Mouse (Mus musculus): ENCODE data around the gene Ankrd37. TPM values are rescaled to one million over a fixed set of nuclear protein-coding genes. Genes with fewer than 3 reads are reported as not detected.

Gene Ankrd37
- total RNA-seq, 2 experiments from 2014 or later = 1.2 to 1.5 TPM

DNA sequence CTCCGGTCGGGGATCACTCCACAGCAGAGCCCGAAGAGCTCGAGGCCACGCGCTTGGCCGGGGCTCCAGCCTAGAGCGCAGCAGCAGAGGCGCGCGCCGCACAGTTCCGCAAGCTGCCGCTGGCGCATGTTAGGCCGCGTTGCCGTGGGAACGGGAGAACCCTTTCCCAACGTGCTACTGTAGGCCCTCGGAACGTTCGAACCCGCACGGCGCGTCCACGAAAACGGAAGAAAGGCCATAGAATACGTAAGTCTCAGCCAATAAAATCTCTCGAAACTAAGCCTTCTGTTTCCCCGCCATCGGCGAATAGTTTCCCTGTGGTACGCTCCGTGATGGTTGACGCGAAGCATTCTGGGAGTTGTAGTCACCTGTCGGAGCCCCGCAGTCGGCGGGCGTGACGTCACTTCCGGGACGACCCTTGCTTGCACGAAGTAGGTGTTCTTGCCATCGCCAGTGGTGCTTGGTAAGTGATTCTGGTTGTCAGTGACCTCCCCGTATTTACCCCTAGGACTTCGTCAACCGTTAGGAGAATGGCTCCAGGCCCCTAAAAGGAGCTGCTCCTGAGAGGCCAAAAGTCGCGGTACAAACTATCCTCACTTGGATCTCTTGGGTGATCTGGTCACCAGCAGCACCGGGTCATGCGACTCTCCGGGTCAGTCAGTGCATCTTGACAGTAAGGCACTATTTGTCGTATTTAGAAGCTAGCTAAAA, 30.2 kb downstream of the Ankrd37 start, which contains the start of the genes 1700029J07Rik and Ufsp2:
Gene 1700029J07Rik (minus strand): TSS at position 127 of the 711 bp plus-strand sequence.
Gene Ufsp2 (plus strand): TSS at position 403 of the 711 bp plus-strand sequence.
- DNase-seq (ENCODE audit: low spot score in 2 of 2) = peak; percentile 95 to 97

DNA sequence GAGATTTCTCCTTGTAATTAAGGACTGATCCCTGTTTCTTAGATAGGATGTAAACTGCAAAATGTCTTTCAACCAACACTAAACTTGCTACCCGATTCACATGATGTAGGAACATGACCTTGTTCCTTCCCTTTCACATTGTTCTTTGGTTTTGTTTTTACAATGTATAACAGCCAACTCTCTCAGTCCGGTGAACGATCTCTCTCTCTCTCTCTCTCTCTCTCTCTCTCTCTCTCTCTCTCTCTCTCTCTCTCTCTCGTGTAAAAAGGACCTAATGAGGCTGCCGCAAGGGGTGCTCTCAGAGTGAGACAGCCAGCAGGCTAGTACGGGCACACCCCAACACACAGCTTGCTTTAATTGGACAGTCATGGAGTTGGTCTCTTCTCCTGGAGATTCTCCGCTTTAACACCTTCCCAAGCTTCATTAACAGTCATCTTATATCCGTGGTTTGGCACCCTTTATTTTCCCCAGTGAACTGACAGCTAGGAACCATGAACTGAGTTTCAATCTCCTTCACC, 31.5 kb downstream of the Ankrd37 start:
- DNase-seq (ENCODE audit: low spot score in 2 of 2) = no peak

DNA sequence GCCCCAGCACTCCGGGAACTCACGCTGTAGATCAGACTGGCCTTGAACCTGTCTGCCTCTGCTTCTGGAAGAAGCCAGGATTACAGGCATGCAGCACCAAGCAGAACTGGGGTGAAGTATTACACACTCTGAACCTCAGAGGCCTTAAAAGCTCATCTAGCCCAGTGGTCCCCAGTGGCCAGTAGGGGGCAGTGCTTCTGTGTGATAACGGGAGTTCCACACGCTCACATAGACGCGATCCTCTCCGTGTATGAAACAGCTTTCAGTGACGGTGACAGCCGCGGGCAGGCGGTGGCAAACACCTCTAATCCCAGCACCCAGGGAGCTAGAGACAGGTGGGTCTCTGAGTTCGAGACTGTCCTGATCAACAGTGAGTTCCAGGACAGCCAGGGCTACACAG, 34.6 kb downstream of the Ankrd37 start:
- DNase-seq (ENCODE audit: low spot score in 2 of 2) = no peak

DNA sequence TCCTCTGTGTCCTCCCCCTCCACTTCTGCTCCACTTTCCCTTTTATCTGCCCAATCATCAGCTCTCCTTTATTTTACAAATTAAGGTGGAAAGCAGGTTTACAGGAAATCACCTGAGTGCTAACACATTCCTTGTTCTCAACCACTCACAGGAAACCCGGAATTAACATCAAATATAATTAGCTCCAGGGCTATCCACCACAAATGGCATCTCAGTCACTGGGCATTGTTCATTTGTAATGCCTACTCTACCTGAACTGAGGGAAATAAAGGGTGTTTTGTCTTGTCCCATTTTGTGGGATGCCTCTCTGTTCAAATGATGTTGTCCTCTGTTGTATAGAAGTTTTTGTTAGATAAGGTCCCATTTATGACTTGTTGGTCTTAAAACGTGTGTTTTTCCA, 54.9 kb downstream of the Ankrd37 start:
- DNase-seq (ENCODE audit: low spot score in 2 of 2) = no peak

Other genes starting within 250 kb of the Ankrd37 start
- 1 to 10 TPM; 1.1 to 2.5 TPM for gene Pdlim3, start 120.2 kb downstream of the Ankrd37 start, total RNA-seq (2021)
- not detected for gene Ccdc110, start 71.1 kb downstream of the Ankrd37 start, total RNA-seq (2021)
- gene 1700029J07Rik, start 30.5 kb downstream of the Ankrd37 start, total RNA-seq (2021) = 1 to 10 TPM; 2.4 to 2.7 TPM
- gene Ufsp2, start 30.2 kb downstream of the Ankrd37 start, total RNA-seq (2021) = 10 to 100 TPM; 44.6 to 59.5 TPM
- not detected for gene Lrp2bp, start 6.4 kb downstream of the Ankrd37 start, total RNA-seq (2021)
- 10 to 100 TPM; 12.3 to 15.4 TPM for gene Cfap97, start 146.1 kb upstream of the Ankrd37 start, total RNA-seq (2021)
- gene Snx25, start 146.5 kb upstream of the Ankrd37 start, total RNA-seq (2021) = 10 to 100 TPM; 14.9 to 17.4 TPM
- gene Slc25a4, start 205.6 kb upstream of the Ankrd37 start, total RNA-seq (2021) = 100 to 1,000 TPM; 166 to 218 TPM